Mouse (Mus musculus) neural tube, embryonic 14.5 days (tissue): Measurements from ENCODE around the gene Arntl2. TPM values are rescaled to one million over a fixed set of nuclear protein-coding genes. Genes with fewer than 3 reads are reported as not detected.

Experiments used
- ATAC-seq: fragments of 200-750 bp; cut with Nextera tagmentation; 2 replicates; pipeline ENCODE4 v1.8.0; 2017; ENCODE audit warnings: low read depth, mild to moderate bottlenecking, moderate TSS enrichment, moderate library complexity
- H3K27ac ChIP-seq: fragments of 300-500 bp; sonication (generic); 2 replicates; pipeline ENCODE4 v1.5.1; 2014; ENCODE audit warnings: low read depth, mild to moderate bottlenecking, control low read depth, low read length, moderate library complexity, mixed read lengths
- H3K27me3 ChIP-seq: fragments of 300-500 bp; sonication (generic); 2 replicates; pipeline ENCODE4 v1.6.1; 2014; ENCODE audit warnings: low read length; ENCODE audit not compliant: control insufficient read depth, insufficient read depth
- H3K36me3 ChIP-seq: fragments of 300-500 bp; sonication (generic); 2 replicates; pipeline ENCODE4 v1.6.1; 2014; ENCODE audit warnings: low read length, mixed read lengths; ENCODE audit not compliant: control insufficient read depth, insufficient read depth
- H3K4me1 ChIP-seq: fragments of 300-500 bp; sonication (generic); 2 replicates; pipeline ENCODE4 v1.6.1; 2014; ENCODE audit warnings: low read length; ENCODE audit not compliant: control insufficient read depth, insufficient read depth
- H3K4me2 ChIP-seq: fragments of 300-500 bp; sonication (generic); 2 replicates; pipeline ENCODE4 v1.6.1; 2014; ENCODE audit warnings: mild to moderate bottlenecking, low read depth, low read length, control low read depth
- H3K4me3 ChIP-seq: fragments of 300-500 bp; sonication (generic); 2 replicates; pipeline ENCODE4 v1.5.1; 2014; ENCODE audit warnings: low read depth, low read length, control low read depth, mixed read lengths
- H3K9ac ChIP-seq: fragments of 300-500 bp; sonication (generic); replicated peaks from 2 replicates; pipeline ENCODE4 v1.6.1; 2014; ENCODE audit warnings: low read depth, mild to moderate bottlenecking, control low read depth, low read length, mixed read lengths
- H3K9me3 ChIP-seq: fragments of 300-500 bp; sonication (generic); 2 replicates; pipeline ENCODE4 v1.6.1; 2016; ENCODE audit warnings: low read length; ENCODE audit not compliant: control insufficient read depth
- WGBS: fragments of 180-500 bp; shearing (Covaris S2); extraction: QIAGEN DNeasy Blood & Tissue Kit; methylation state at CpG from one replicate; pipeline ENCODE4 v1.1.7; 2014; 5-methylcytosine and 5-hydroxymethylcytosine counted together
- polyA plus RNA-seq: library from polyadenylated mRNA; unstranded; fragments of >200 nt; fragmentation: Nextera tagmentation; extraction: Ambion mirVana; gene quantifications from 2 replicates; pipeline ENCODE4 v1.2.1, GENCODE M21; 2014

Gene Arntl2
- polyA plus RNA-seq, 1 experiment from 2014 or later: 3.7 TPM

- no peaks in the 10 kb centered on the region; the same call in 1 of the 2 replicates for H3K36me3 ChIP-seq
- ATAC-seq: no peak
- H3K27me3 ChIP-seq: no peaks in the 10 kb centered on the region
- no peak overlapping the region for H3K27ac ChIP-seq
- no peak overlapping the region for H3K4me3 ChIP-seq
- WGBS: 86% methylated on average over 4 of the region's 4 CpGs
- no peak overlapping the region for H3K4me2 ChIP-seq
- H3K9me3 ChIP-seq: no peaks in the 10 kb centered on the region
- no peak overlapping the region for H3K9ac ChIP-seq
- 0 out of 2 replicates have a peak, but pooled peaks cover 5% of the 10 kb centered on the region for H3K4me1 ChIP-seq
These were observed 40.2 kb upstream of the Arntl2 start for GRCm38 (mm10) chr6:146755679-146756078.

DNA sequence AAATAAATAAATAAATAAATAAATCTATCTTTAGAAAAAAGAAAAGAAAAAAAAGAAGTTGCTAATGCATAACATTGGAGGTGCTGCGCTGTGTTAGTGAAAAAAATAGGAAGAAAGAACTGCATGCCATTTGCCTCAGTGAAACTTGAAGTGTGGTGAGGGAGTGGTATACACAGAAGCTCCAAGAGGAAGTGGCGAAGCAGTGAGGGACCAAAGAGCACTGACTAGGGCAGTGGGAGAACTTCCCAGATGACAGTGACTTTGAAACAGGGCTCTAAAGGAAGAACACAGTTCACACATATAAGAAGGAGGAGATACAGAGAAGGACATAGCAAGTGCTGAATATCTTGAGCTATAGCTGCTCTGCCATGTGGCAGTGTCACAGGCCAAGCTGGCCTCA lies 36.8 kb upstream of the Arntl2 start:
- H3K36me3 ChIP-seq: no peaks in the 10 kb centered on the region; the same call in 1 of the 2 replicates
- no peaks in the 10 kb centered on the region for H3K27me3 ChIP-seq
- ATAC-seq: no peak
- no peaks in the 10 kb centered on the region for H3K9me3 ChIP-seq
- H3K4me3 ChIP-seq: no peak overlapping the region
- WGBS: 90% methylated on average over 2 of the region's 2 CpGs
- no peak overlapping the region for H3K9ac ChIP-seq
- no peak overlapping the region for H3K27ac ChIP-seq
- H3K4me2 ChIP-seq: no peak overlapping the region
- no peaks in the 10 kb centered on the region for H3K4me1 ChIP-seq

GRCm38 (mm10) chr6:146760022-146760421 lies 35.8 kb upstream of the Arntl2 start:
- Histone ChIP-seq H3K4me2 (no peak overlapping the region), H3K9me3 (no peaks in the 10 kb centered on the region), H3K27me3 (no peaks in the 10 kb centered on the region), H3K27ac (no peak overlapping the region), H3K9ac (no peak overlapping the region), H3K4me1 (no peaks in the 10 kb centered on the region), H3K36me3 (no peaks in the 10 kb centered on the region; the same call in 1 of the 2 replicates), H3K4me3 (no peak overlapping the region)
- ATAC-seq: no peak
- 95% methylated on average over 2 of the region's 2 CpGs for WGBS

GRCm38 (mm10) chr6:146760736-146761135 lies 35.1 kb upstream of the Arntl2 start:
- WGBS: 82% methylated on average over 4 of the region's 4 CpGs
- Histone ChIP-seq H3K36me3 (no peaks in the 10 kb centered on the region; the same call in 1 of the 2 replicates), H3K4me1 (no peaks in the 10 kb centered on the region), H3K4me2 (no peak overlapping the region), H3K9me3 (no peaks in the 10 kb centered on the region), H3K27me3 (no peaks in the 10 kb centered on the region), H3K27ac (no peak overlapping the region), H3K9ac (no peak overlapping the region), H3K4me3 (no peak overlapping the region)
- ATAC-seq: no peak

DNA sequence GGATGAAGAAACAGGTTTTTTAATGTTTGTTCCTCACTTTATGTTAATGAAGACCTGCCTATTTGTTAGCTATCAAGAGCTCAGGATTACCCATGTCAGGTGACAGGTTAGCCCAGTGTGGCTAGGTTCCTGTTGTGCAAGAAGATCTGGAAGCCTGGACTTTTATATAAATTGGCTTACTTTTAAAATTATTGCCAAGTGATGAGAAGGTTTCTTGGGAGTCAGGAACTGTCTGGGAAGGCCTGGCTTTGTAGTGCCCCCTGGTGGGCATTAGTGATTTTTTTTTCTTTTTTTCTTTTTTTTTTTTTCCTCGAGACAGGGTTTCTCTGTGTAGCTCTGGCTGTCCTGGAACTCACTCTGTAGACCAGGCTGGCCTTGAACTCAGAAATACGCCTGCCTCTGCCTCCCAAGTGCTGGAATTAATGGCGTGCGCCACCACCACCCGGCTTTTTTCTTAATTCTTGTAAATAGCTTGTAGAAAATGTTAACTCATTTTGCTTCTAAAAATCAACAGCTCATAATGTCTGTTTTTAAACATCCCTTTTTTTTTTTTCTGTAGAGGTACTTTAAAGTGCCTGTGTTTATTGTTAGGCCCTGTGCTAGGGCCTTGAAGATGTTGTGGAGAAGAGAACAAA lies 33.5 kb upstream of the Arntl2 start:
- 62% methylated on average over 5 of the region's 5 CpGs for WGBS

GRCm38 (mm10) chr6:146764593-146764992 lies 31.3 kb upstream of the Arntl2 start:
- 59% methylated on average over 2 of the region's 2 CpGs for WGBS
- Histone ChIP-seq H3K4me3 (no peak overlapping the region), H3K4me2 (no peak overlapping the region), H3K36me3 (peaks cover 14% of the 10 kb centered on the region; the same call in 1 of the 2 replicates), H3K4me1 (no peaks in the 10 kb centered on the region), H3K9ac (no peak overlapping the region), H3K27me3 (no peaks in the 10 kb centered on the region), H3K27ac (no peak overlapping the region), H3K9me3 (no peaks in the 10 kb centered on the region)
- ATAC-seq: no peak

More for the DNA sequence above, 33.5 kb upstream of the Arntl2 start:
- Histone ChIP-seq H3K4me3 (no peak overlapping the region), H3K27ac (no peak overlapping the region), H3K36me3 (no peaks in the 10 kb centered on the region; the same call in 1 of the 2 replicates), H3K27me3 (no peaks in the 10 kb centered on the region), H3K9ac (no peak overlapping the region), H3K4me1 (no peaks in the 10 kb centered on the region), H3K4me2 (no peak overlapping the region), H3K9me3 (no peaks in the 10 kb centered on the region)
- ATAC-seq: no peak

DNA sequence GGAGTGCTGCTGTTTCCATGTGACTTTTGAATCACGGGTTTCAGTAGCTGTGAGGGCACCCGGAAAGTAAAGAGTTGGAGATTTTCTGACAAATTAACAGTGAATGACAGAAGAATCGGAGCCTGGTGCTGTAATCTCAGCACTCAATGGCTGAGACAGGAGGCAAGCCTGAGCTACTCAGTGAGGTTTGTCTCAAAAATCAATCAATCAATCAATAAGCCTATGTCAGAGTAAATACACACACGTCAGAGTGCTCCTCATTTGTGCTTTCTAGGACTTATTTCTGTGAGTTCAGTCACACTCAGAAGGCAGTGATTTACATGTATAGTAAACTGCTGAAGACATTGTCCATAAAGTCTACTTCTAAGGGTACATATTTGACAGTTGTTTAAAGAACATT lies 30.6 kb upstream of the Arntl2 start:
- H3K27ac ChIP-seq: no peak overlapping the region
- ATAC-seq: no peak
- no peak overlapping the region for H3K4me2 ChIP-seq
- H3K4me1 ChIP-seq: no peaks in the 10 kb centered on the region
- H3K9ac ChIP-seq: no peak overlapping the region
- peaks cover 14% of the 10 kb centered on the region; the same call in 1 of the 2 replicates for H3K36me3 ChIP-seq
- WGBS: 91% methylated on average over 4 of the region's 4 CpGs
- no peaks in the 10 kb centered on the region for H3K27me3 ChIP-seq
- H3K4me3 ChIP-seq: no peak overlapping the region
- H3K9me3 ChIP-seq: no peaks in the 10 kb centered on the region

DNA sequence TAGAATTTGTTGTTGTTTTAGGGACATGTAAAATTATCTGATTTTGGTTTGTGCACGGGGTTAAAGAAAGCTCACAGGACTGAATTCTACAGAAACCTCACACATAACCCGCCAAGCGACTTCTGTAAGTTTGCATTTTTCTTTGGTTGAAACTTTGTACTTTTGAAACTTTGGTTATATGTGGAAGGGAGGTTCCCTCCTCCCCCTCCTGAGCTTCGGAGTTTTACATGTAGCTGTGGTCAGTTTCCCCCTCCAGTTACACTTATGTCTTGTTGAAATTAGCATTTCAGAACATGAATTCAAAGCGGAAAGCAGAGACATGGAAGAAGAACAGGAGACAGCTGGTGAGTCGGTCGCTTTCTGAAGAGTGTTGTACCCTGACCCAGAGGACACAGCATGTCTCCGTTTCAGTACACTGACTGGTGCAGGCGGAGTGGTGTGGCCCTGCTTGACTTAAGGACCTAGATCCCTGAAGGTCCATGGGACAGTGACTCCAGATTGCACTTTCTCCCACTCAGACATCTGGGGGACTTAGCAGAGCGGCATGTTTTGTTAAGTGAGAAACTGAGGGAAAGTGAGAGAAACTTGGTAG lies 26.9 kb upstream of the Arntl2 start:
- Histone ChIP-seq H3K9ac (no peak overlapping the region), H3K9me3 (no peaks in the 10 kb centered on the region), H3K27me3 (no peaks in the 10 kb centered on the region), H3K27ac (no peak overlapping the region), H3K4me1 (no peaks in the 10 kb centered on the region), H3K36me3 (peaks cover 22% of the 10 kb centered on the region; the same call in 1 of the 2 replicates), H3K4me2 (no peak overlapping the region), H3K4me3 (no peak overlapping the region)
- WGBS: 92% methylated on average over 10 of the region's 10 CpGs
- ATAC-seq: no peak

DNA sequence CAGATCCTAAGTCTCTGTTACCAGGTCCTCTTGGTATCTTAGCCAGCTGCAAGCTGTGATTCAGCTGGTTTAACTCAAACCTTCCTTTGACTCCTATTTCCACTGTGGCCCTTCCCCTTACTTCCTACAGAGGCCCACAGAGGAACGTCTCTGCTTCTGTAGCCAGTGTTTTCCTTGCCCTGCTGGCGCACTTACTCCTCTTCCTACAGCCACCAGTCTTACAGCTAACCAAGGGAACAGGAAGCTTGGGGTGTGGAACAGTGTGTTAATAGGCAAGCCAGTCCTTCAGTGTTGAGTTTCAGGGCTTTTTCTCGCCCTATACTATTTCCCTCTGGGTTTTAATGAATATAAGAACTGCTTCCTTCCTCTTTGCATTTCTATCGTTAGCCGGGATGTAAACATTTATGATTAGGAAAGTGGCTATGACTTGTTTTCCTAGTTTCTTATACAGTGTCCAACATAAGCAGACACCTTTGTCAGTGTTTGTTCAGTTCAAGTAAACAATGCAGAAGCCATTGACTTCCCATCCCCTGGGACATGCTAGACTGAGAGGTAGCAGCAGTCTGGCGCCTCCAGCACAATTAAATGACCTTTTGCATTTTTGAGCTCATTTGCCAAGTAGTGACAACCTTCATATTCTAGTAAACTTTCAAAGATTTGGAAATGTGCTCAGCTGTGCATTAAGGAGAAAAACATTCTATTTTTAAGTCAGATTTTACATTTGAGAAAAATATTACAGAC lies 25.7 kb upstream of the Arntl2 start:
- no peak for ATAC-seq
- Histone ChIP-seq H3K36me3 (peaks cover 26% of the 10 kb centered on the region; the same call in 1 of the 2 replicates), H3K4me1 (no peaks in the 10 kb centered on the region), H3K9me3 (no peaks in the 10 kb centered on the region), H3K4me3 (no peak overlapping the region), H3K9ac (no peak overlapping the region), H3K4me2 (no peak overlapping the region), H3K27ac (no peak overlapping the region), H3K27me3 (no peaks in the 10 kb centered on the region)
- 80% methylated on average over 6 of the region's 6 CpGs for WGBS
